Mouse (Mus musculus): ENCODE results near the gene Cib1. TPM values are rescaled to one million over a fixed set of nuclear protein-coding genes. Genes with fewer than 3 reads are reported as not detected.

Gene Cib1
- polyA plus RNA-seq, 1 experiment from 2014 or later: 69.0 TPM

GRCm38 (mm10) chr7:80186531-80187296 lies 45.9 kb downstream of the Cib1 start, which contains the start of gene Sema4b:
Gene Sema4b (plus strand): TSS chr7:80186841.
- H3K27ac ChIP-seq: peak within 1 kb of the TSS; percentile 97
- peak; percentile 95 for DNase-seq (ENCODE audit: extremely low spot score, low spot score)
- H3K27me3 ChIP-seq (ENCODE audit: poor library complexity, severe bottlenecking): no peaks in the 10 kb centered on the region
- H3K9me3 ChIP-seq: no peaks in the 10 kb centered on the region
- peaks cover 6% of the 10 kb centered on the region; the same call in 1 of the 2 replicates for H3K36me3 ChIP-seq (replicated peaks)
- H3K4me3 ChIP-seq: peak within 1 kb of the TSS; percentile 64
- under 1% methylated on average over 51 of the region's 51 CpGs for WGBS
- H3K4me1 ChIP-seq: peaks cover 78% of the 10 kb centered on the region

GRCm38 (mm10) chr7:80186021-80186420 lies 46.6 kb downstream of the Cib1 start:
- H3K27me3 ChIP-seq (ENCODE audit: poor library complexity, severe bottlenecking): no peaks in the 10 kb centered on the region
- peak overlapping the region; percentile 64 for H3K4me3 ChIP-seq
- peak overlapping the region; percentile 97 for H3K27ac ChIP-seq
- no peak for DNase-seq (ENCODE audit: extremely low spot score, low spot score)
- H3K4me1 ChIP-seq: peaks cover 71% of the 10 kb centered on the region
- 14% methylated on average over 8 of the region's 8 CpGs for WGBS
- no peaks in the 10 kb centered on the region for H3K9me3 ChIP-seq
- peaks cover 6% of the 10 kb centered on the region; the same call in 1 of the 2 replicates for H3K36me3 ChIP-seq (replicated peaks)

- DNase-seq (ENCODE audit: extremely low spot score, low spot score): no peak
- Histone ChIP-seq H3K4me3 (no peak overlapping the region), H3K27ac (peak overlapping the region; percentile 67; the same call in 1 of the 2 replicates)
Observed at GRCm38 (mm10) chr7:80184968-80185367, 47.6 kb downstream of the Cib1 start.

DNA sequence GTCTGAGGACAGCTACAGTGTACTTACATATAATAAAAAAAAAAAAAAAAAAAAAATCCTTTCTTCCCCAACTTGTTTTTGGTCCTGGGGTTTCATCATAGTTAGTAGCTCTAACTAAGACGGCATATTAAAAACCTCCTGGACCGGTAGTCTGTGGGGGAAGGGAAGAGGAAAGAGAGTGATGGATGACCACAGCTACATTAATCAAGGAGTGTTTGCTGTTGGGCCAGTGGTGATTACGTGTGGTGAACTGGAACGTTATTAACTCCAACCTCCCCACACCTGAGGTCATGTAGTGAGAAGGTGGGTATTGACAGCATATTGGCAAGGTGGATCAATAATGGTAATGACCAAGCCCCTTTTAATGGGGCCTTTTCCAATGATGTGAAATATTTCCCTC lies 48.1 kb downstream of the Cib1 start:
- Histone ChIP-seq H3K9me3 (no peaks in the 10 kb centered on the region), H3K27ac (peak overlapping the region; percentile 67; the same call in 1 of the 2 replicates), H3K27me3 (ENCODE audit: poor library complexity, severe bottlenecking) (no peaks in the 10 kb centered on the region), H3K4me1 (peaks cover 57% of the 10 kb centered on the region), H3K4me3 (no peak overlapping the region), H3K36me3 (replicated peaks) (no peaks in the 10 kb centered on the region)
- no peak for DNase-seq (ENCODE audit: extremely low spot score, low spot score)
- WGBS: 90% methylated on average over 4 of the region's 4 CpGs

More at GRCm38 (mm10) chr7:80184968-80185367, 47.6 kb downstream of the Cib1 start:
- peaks cover 61% of the 10 kb centered on the region for H3K4me1 ChIP-seq
- WGBS: 67% methylated on average over 6 of the region's 6 CpGs
- H3K9me3 ChIP-seq: no peaks in the 10 kb centered on the region
- no peaks in the 10 kb centered on the region for H3K36me3 ChIP-seq (replicated peaks)
- H3K27me3 ChIP-seq (ENCODE audit: poor library complexity, severe bottlenecking): no peaks in the 10 kb centered on the region

GRCm38 (mm10) chr7:80183969-80184368 lies 48.6 kb downstream of the Cib1 start:
- no peak overlapping the region for H3K4me3 ChIP-seq
- no peaks in the 10 kb centered on the region for H3K36me3 ChIP-seq (replicated peaks)
- no peaks in the 10 kb centered on the region for H3K9me3 ChIP-seq
- H3K27me3 ChIP-seq (ENCODE audit: poor library complexity, severe bottlenecking): no peaks in the 10 kb centered on the region
- 0 out of 2 replicates have a peak overlapping the region, but pooled peaks have one; percentile 58 for H3K27ac ChIP-seq
- WGBS: 39% methylated on average over 5 of the region's 5 CpGs
- no peak for DNase-seq (ENCODE audit: extremely low spot score, low spot score)
- peaks cover 51% of the 10 kb centered on the region for H3K4me1 ChIP-seq

DNA sequence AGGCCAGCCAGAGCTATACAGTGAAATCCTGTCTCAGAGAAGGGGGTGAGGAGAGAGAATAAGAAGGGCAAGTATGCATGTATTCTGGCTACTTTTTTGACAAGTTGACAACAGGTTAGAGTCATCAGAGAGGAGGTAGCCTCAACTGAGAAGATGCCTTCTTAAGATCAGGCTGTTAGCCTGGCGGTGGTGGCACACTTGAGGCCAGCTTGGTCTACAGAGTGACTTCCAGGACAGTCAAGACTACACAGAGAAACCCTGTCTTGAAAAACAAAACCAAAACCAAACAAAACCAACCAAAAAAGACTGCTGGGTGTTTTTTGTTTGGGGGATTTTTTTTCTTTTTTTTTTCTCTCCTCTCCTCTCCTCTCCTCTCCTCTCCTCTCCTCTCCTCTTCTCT lies 49.1 kb downstream of the Cib1 start:
- DNase-seq (ENCODE audit: extremely low spot score, low spot score): no peak
- H3K4me1 ChIP-seq: peaks cover 46% of the 10 kb centered on the region
- H3K36me3 ChIP-seq (replicated peaks): no peaks in the 10 kb centered on the region
- H3K27me3 ChIP-seq (ENCODE audit: poor library complexity, severe bottlenecking): no peaks in the 10 kb centered on the region
- 90% methylated on average over 1 of the region's 1 CpGs for WGBS
- no peak overlapping the region for H3K4me3 ChIP-seq
- H3K9me3 ChIP-seq: no peaks in the 10 kb centered on the region
- H3K27ac ChIP-seq: no peak overlapping the region

DNA sequence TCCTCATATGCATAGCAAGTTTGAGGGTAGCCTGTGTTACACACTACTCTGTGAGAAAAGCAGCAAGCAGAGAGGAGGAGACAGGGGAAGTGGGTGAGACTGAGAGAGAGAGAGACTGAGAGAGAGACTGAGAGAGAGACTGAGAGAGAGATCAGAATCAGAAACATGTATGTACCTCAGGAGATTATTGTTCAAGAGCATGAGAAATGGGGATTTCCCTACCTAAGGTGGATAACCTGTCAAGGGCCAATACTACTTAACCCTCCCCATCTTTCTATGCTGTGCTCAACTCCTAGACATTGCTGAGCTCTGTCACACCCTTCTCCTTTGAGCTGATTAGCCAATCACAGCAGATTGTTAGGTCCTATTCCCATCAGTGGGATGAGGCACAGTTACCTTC lies 50.5 kb downstream of the Cib1 start:
- H3K36me3 ChIP-seq (replicated peaks): no peaks in the 10 kb centered on the region
- H3K27me3 ChIP-seq (ENCODE audit: poor library complexity, severe bottlenecking): no peaks in the 10 kb centered on the region
- no peak overlapping the region for H3K27ac ChIP-seq
- no peak overlapping the region for H3K4me3 ChIP-seq
- H3K4me1 ChIP-seq: peaks cover 32% of the 10 kb centered on the region
- DNase-seq (ENCODE audit: extremely low spot score, low spot score): no peak
- H3K9me3 ChIP-seq: no peaks in the 10 kb centered on the region

DNA sequence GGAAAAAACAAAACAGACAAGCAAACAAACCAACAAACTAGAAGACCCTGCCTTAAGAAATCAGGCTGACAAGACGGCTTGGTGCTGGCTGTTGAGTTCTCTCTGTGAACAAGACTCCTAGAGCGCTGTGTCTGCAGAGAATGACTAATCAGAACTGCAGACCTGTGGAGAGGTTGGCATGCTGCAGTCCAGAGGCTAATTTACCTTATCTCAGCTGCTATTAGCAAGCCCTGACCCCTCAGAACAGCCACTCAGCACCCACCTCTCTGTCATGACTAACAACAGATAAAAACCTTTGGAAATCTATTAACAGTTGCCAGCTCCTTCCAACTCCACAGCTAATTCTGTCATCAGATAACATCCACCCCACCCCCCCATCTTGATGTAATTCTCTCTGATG lies 51.5 kb downstream of the Cib1 start:
- Histone ChIP-seq H3K27me3 (ENCODE audit: poor library complexity, severe bottlenecking) (no peaks in the 10 kb centered on the region), H3K36me3 (replicated peaks) (no peaks in the 10 kb centered on the region), H3K9me3 (no peaks in the 10 kb centered on the region), H3K4me1 (peaks cover 22% of the 10 kb centered on the region), H3K4me3 (no peak overlapping the region), H3K27ac (no peak overlapping the region)
- no peak for DNase-seq (ENCODE audit: extremely low spot score, low spot score)
- 85% methylated on average over 2 of the region's 2 CpGs for WGBS

GRCm38 (mm10) chr7:80180202-80180601 lies 52.4 kb downstream of the Cib1 start:
- H3K4me1 ChIP-seq: peaks cover 13% of the 10 kb centered on the region
- DNase-seq (ENCODE audit: extremely low spot score, low spot score): no peak
- H3K9me3 ChIP-seq: no peaks in the 10 kb centered on the region
- WGBS: 78% methylated on average over 3 of the region's 3 CpGs
- no peaks in the 10 kb centered on the region for H3K27me3 ChIP-seq (ENCODE audit: poor library complexity, severe bottlenecking)
- no peak overlapping the region for H3K27ac ChIP-seq
- H3K4me3 ChIP-seq: no peak overlapping the region
- no peaks in the 10 kb centered on the region for H3K36me3 ChIP-seq (replicated peaks)

DNA sequence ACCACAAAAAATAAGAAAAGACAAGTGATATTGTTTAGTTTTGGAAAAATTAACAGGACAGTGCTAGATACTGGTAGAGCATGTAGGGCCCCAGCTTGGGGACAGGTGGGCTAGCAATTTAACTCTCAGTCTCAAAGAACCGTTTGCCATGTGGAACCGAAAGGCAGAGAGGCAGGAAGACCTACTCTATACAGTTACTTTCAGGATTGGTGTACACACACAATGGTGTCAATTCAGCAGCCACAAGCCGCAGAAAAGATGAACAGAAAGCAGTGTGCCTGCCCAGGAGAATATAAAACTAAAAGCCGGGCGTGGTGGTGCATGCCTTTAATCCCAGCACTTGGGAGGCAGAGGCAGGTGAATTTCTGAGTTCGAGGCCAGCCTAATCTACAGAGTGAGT lies 52.8 kb downstream of the Cib1 start:
- 89% methylated on average over 6 of the region's 6 CpGs for WGBS
- no peaks in the 10 kb centered on the region for H3K36me3 ChIP-seq (replicated peaks)
- DNase-seq (ENCODE audit: extremely low spot score, low spot score): no peak
- no peaks in the 10 kb centered on the region; the same call in 1 of the 2 replicates for H3K27me3 ChIP-seq (ENCODE audit: poor library complexity, severe bottlenecking)
- H3K4me1 ChIP-seq: peaks cover 9% of the 10 kb centered on the region
- no peak overlapping the region for H3K27ac ChIP-seq
- no peak overlapping the region for H3K4me3 ChIP-seq
- no peaks in the 10 kb centered on the region for H3K9me3 ChIP-seq

GRCm38 (mm10) chr7:80179327-80179726 lies 53.3 kb downstream of the Cib1 start:
- Histone ChIP-seq H3K36me3 (replicated peaks) (no peaks in the 10 kb centered on the region), H3K9me3 (no peaks in the 10 kb centered on the region), H3K4me3 (no peak overlapping the region), H3K27me3 (ENCODE audit: poor library complexity, severe bottlenecking) (no peaks in the 10 kb centered on the region; the same call in 1 of the 2 replicates), H3K4me1 (peaks cover 6% of the 10 kb centered on the region), H3K27ac (no peak overlapping the region)
- 92% methylated on average over 6 of the region's 6 CpGs for WGBS
- DNase-seq (ENCODE audit: extremely low spot score, low spot score): no peak

DNA sequence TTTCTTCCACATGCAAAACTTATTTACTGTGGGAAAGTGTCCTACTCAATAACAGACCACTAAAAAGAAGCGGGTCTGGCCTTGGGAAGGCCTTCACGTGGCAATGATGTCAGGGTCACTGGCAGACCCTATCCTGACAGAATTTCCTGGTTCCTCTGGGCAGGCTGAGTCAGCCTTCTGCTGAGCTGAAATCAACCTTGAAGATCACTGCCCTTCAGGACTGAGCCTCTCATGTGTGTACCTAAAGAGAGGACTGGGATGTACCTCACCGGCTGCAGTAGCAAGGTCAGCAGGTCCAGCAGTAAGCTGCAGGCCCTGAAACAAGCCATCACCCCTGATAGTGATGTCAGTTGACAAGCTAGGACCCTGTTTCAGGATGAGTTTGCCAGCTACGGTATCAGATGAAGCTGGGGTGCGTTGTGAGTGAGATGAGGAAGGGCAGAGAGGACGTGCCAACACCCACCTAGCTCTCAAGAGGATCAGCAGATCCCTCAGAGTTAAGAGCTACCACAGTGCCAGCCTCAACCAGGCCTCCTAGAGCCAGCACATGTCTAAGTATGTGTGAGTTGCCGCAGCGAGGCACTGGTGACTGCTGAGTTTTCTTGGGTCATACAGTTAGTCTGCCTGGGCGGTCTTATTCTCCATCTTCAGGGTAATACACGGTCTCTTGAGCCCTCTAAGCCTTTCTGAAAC lies 54.4 kb downstream of the Cib1 start:
- WGBS: 89% methylated on average over 10 of the region's 10 CpGs
- H3K9me3 ChIP-seq: no peaks in the 10 kb centered on the region
- H3K27ac ChIP-seq: no peak overlapping the region
- H3K4me1 ChIP-seq: no peaks in the 10 kb centered on the region
- no peak overlapping the region for H3K4me3 ChIP-seq
- no peaks in the 10 kb centered on the region for H3K36me3 ChIP-seq (replicated peaks)
- no peak for DNase-seq (ENCODE audit: extremely low spot score, low spot score)
- no peaks in the 10 kb centered on the region; the same call in 1 of the 2 replicates for H3K27me3 ChIP-seq (ENCODE audit: poor library complexity, severe bottlenecking)

GRCm38 (mm10) chr7:80177438-80177837 lies 55.2 kb downstream of the Cib1 start:
- DNase-seq (ENCODE audit: extremely low spot score, low spot score): no peak
- Histone ChIP-seq H3K36me3 (replicated peaks) (no peaks in the 10 kb centered on the region), H3K4me1 (0 out of 2 replicates have a peak, but pooled peaks cover under 1% of the 10 kb centered on the region), H3K9me3 (no peaks in the 10 kb centered on the region), H3K27me3 (ENCODE audit: poor library complexity, severe bottlenecking) (no peaks in the 10 kb centered on the region; the same call in 1 of the 2 replicates), H3K27ac (no peak overlapping the region), H3K4me3 (no peak overlapping the region)
- WGBS: 93% methylated on average over 3 of the region's 3 CpGs

Data from forebrain, embryonic 10.5 days (tissue).